Mouse (Mus musculus): ENCODE results near the gene Metrnl. TPM values are rescaled to one million over a fixed set of nuclear protein-coding genes. Genes with fewer than 3 reads are reported as not detected.
"Not testable (repeated sequence)": the region's sequence is repeated elsewhere in the genome, so short reads cannot be mapped to it uniquely, and the experiment has no call there.

Gene Metrnl
- polyA plus RNA-seq (2012; rRNA removed): 11.8 and 13.2 TPM in 2 replicates

DNA sequence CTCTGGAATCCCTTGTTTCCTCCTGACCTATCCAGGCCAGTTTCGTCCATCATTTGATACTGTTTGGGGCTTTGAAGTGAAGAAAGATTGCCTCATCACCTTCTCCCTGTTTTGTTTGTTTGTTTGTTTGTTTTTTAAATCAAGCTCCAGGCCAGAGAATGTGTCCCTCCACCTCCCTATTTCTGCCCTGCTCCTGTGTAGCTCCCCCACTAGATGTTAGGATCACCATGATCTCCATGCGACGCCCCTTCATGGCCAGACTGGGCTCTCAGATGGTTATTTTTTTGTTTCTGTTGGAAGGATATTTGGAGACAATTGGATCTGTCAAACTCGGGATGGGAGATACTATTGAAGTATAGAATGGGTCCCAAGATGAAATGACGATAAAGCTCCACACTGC, at the start of gene Metrnl:
TSS of gene Metrnl (plus strand) at position 301 of the 400 bp plus-strand sequence.
- Histone ChIP-seq H3K4me1 (ENCODE audit: control insufficient read depth, insufficient read depth, low read length) (no peaks in the 10 kb centered on the region), H3K4me3 (ENCODE audit: insufficient read depth, low read length) (peak within 1 kb of the TSS; percentile 64), H3K27ac (ENCODE audit: insufficient read depth, low read length) (0 out of 2 replicates have a peak within 1 kb of the TSS, but pooled peaks have one; percentile 13)
- TF ChIP-seq CTCF (IDR thresholded peaks at IDR 0.05; ENCODE audit: extremely low read depth, insufficient read depth, low read length) (no peak), POLR2A (IDR thresholded peaks at IDR 0.05; ENCODE audit: extremely low read depth, insufficient read depth, low read length) (no peak)

DNA sequence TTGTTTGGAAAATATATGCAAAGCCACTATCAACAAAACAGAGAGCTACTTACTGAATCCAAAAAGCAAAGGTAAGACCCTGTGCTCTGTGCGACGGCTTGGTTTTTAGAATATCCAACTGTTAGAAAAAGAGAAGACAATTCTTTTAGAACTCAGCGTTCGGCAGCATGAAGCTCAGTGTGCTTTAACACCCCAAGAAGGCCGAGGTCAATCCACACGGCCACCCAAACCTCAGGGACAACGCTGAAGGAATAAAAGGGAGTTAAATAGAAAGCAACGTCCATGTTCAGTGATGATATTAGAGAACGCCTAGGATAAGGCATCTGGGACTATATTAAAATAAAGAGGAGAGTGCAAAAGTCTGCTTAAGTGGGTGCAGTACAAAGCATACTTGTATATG, 49.8 kb upstream of the Metrnl start:
- TF ChIP-seq CTCF (IDR thresholded peaks at IDR 0.05; ENCODE audit: extremely low read depth, insufficient read depth, low read length): no peak
- no peak for TF ChIP-seq POLR2A (IDR thresholded peaks at IDR 0.05; ENCODE audit: extremely low read depth, insufficient read depth, low read length)
- Histone ChIP-seq H3K27ac (ENCODE audit: insufficient read depth, low read length) (no peak overlapping the region), H3K4me3 (ENCODE audit: insufficient read depth, low read length) (no peak overlapping the region), H3K4me1 (ENCODE audit: control insufficient read depth, insufficient read depth, low read length) (peaks cover 7% of the 10 kb centered on the region)

DNA sequence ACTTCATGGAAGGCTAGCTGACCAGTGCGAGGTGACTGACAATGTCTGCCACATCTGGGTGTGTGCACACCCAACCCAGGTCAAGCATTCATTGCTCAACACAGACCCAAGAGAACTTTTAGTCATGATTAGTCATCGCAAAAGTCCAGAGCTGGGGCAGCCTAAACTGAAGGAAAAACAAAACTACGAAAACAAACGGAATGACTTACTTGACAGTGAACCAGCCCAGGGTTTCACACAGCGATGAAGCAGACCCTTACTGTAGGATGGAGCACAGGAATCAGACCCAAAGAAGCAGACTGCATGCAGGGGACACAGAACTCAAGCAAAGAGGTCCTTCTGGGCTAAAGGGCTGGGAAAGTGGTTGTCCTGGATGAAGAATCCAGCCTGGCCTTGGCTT, 49.4 kb upstream of the Metrnl start:
- Histone ChIP-seq H3K4me3 (ENCODE audit: insufficient read depth, low read length) (no peak overlapping the region), H3K27ac (ENCODE audit: insufficient read depth, low read length) (no peak overlapping the region), H3K4me1 (ENCODE audit: control insufficient read depth, insufficient read depth, low read length) (peaks cover 7% of the 10 kb centered on the region)
- TF ChIP-seq CTCF (IDR thresholded peaks at IDR 0.05; ENCODE audit: extremely low read depth, insufficient read depth, low read length) (no peak), POLR2A (IDR thresholded peaks at IDR 0.05; ENCODE audit: extremely low read depth, insufficient read depth, low read length) (no peak)

DNA sequence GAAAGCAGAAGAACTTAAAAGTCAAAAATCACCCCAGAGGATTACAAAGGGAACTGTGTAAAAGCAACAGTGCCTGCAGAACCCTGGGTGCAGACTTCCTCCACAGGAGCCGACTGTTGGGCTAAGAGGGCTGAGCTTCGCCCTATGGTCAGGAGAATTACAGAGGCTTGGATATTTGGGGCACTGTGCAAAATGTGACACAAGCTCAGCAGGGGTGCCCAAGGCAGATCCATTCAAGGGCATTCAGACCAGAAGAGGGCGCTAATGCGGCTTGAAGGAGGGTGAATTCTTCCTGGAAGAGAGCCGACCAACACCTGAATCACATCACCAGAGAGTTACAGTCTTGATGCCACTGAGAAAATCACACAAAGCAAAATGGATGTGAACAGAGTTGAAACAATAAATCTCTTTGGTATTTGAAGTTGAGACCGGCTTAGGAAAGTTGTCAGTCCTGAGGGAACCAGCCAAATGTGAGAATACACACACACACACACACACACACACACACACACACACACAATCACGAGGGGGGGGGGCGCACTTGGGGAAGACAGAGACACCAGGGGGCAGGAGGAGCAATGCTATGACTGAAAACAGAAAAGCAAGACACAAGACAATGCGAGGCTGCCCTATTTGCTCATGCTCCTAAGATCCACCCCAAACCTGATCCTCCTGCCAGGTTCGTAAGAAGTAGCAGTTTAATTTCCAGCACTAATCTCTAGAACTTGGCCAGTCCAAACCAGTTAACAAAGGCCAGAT, 48.6 kb upstream of the Metrnl start:
- Histone ChIP-seq H3K4me1 (ENCODE audit: control insufficient read depth, insufficient read depth, low read length) (peaks cover 7% of the 10 kb centered on the region), H3K27ac (ENCODE audit: insufficient read depth, low read length) (no peak overlapping the region), H3K4me3 (ENCODE audit: insufficient read depth, low read length) (no peak overlapping the region)
- TF ChIP-seq CTCF (IDR thresholded peaks at IDR 0.05; ENCODE audit: extremely low read depth, insufficient read depth, low read length) (peak; percentile 57), POLR2A (IDR thresholded peaks at IDR 0.05; ENCODE audit: extremely low read depth, insufficient read depth, low read length) (no peak)

DNA sequence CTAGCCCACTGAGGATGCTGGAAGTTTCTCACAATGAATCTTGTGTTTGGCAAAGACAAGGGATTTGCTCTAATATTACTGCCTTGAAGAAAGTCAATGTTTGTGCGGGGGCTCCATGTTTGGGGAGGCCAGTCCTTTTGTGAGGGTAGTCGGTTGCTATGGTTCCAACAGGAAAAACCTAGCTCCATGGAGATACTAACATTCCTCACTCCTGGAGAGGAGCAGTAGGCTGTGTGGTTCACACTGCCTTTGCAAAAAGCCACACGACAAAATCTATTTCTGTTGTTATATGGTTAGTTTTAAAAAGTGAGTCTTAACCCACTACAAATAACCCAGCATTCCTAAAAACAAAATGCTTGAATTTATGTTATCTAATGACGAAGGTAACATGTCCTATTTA, 47.7 kb upstream of the Metrnl start:
- H3K27ac ChIP-seq (ENCODE audit: insufficient read depth, low read length): peak overlapping the region; percentile 21; the same call in 1 of the 2 replicates
- TF ChIP-seq CTCF (IDR thresholded peaks at IDR 0.05; ENCODE audit: extremely low read depth, insufficient read depth, low read length) (no peak), POLR2A (IDR thresholded peaks at IDR 0.05; ENCODE audit: extremely low read depth, insufficient read depth, low read length) (no peak)
- H3K4me1 ChIP-seq (ENCODE audit: control insufficient read depth, insufficient read depth, low read length): peaks cover 7% of the 10 kb centered on the region
- no peak overlapping the region for H3K4me3 ChIP-seq (ENCODE audit: insufficient read depth, low read length)

DNA sequence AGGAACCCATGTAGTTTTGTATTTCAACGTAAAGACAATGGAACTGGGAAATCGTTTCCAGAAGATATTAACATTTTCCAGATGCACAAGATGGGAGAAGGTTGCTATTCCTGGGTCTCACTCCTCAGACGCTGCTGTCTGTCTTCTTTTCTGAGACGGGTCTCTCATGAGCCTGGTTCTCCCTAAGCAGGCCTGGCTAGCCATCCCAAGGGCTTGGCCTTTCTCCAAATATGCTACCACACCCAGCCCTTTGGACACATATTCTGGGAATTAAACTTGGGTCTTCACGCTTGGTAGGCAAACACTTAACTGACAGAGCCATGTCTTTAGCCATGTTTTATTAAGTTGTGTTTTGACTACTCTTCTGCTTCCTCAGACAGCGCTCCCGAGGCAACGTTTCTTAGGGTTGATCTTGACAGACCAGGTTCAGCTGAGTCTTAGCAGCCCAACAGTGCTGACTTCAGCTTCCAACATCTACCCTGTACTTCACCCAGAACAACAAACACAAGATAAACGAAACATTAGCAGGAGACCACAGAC, 46.9 kb upstream of the Metrnl start:
- Histone ChIP-seq H3K27ac (ENCODE audit: insufficient read depth, low read length) (peak overlapping the region; percentile 31), H3K4me3 (ENCODE audit: insufficient read depth, low read length) (no peak overlapping the region), H3K4me1 (ENCODE audit: control insufficient read depth, insufficient read depth, low read length) (peaks cover 7% of the 10 kb centered on the region)
- TF ChIP-seq POLR2A (IDR thresholded peaks at IDR 0.05; ENCODE audit: extremely low read depth, insufficient read depth, low read length) (no peak), CTCF (IDR thresholded peaks at IDR 0.05; ENCODE audit: extremely low read depth, insufficient read depth, low read length) (no peak)

DNA sequence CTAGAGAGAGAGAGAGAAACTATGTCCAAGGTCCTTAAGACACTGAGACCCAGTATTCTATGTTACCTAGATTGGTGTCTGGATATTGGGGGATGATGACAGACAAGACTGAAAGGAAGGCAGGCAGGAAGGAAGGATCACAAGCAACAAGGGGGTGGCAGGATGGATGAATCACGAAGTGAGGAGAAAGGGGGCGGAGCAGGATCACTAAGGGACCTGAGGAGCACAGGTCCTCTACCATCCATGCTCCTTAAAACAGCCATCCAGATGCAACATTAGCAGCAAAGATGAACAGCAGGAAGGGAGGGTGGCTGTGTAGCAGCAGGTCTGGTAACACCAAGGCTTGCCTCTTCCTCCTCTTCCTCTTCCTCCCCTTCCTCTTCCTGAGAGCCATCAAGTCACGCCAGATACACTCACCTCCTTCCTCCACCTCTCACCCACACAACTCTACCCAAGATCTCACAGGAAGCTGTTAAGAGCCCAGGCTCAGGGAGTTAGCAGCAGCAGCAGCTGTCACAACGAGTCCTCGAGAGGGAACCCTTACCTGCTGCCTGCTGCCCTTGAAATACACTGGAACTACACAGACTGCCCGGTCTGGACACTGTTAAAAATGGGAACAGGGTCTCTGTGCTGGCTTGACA, 46.1 kb upstream of the Metrnl start:
- no peak overlapping the region for H3K4me3 ChIP-seq (ENCODE audit: insufficient read depth, low read length)
- H3K27ac ChIP-seq (ENCODE audit: insufficient read depth, low read length): no peak overlapping the region
- TF ChIP-seq POLR2A (IDR thresholded peaks at IDR 0.05; ENCODE audit: extremely low read depth, insufficient read depth, low read length): no peak
- H3K4me1 ChIP-seq (ENCODE audit: control insufficient read depth, insufficient read depth, low read length): peaks cover 7% of the 10 kb centered on the region

DNA sequence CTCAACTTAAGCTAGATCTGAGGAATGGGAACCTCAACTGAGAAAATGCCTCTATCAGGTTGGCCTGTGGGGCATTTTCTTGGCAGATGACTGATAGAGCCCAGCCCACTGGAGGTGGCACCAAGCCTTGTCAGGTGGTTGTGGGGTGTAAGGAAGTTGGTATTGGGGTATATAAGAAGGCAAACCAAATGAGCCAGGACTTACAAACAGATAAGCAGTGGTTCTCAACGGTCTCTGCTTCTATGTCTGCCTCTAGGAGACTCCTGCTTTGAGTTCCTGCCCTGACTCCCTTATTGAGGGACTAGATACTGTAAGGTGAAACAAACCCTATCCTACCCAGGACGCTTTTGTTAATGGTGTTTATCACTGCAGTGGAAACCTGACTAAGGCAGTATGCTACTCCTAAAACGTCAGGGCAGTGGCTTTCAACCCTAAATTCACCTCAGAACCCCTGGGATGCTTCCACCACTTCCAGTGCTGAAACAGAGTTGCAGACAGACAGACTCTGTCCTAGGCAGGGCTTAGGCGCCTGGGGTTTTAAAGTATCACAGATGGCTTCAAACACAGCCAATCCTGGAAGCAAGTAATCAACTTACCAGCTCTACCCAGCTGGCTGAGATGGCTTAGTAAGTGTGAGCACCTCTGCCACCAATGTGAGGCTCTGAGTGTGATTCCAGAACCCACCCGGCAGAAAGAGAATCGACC, 45.4 kb upstream of the Metrnl start:
- H3K4me3 ChIP-seq (ENCODE audit: insufficient read depth, low read length): no peak overlapping the region
- H3K27ac ChIP-seq (ENCODE audit: insufficient read depth, low read length): no peak overlapping the region
- peaks cover 7% of the 10 kb centered on the region for H3K4me1 ChIP-seq (ENCODE audit: control insufficient read depth, insufficient read depth, low read length)
- no peak for TF ChIP-seq CTCF (IDR thresholded peaks at IDR 0.05; ENCODE audit: extremely low read depth, insufficient read depth, low read length)
- no peak for TF ChIP-seq POLR2A (IDR thresholded peaks at IDR 0.05; ENCODE audit: extremely low read depth, insufficient read depth, low read length)

DNA sequence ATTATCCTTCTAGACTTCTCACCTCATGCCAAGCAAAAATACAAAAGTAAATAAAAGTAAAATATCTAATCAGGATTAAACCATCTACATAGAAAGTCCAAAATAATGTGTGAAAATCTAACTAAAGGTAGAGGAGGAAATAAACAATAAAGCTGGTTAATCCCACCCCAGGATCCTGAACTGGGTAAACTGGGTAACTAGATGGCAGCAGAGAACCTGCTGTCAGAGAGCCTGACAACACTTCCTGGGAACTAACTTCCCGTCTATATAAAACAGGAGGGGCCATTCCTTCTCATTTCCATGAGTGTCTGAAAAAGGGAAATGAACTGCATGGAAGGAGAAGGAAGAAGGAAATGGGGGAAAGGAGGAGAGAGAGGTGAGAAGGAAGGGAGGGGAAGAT, 43.2 kb upstream of the Metrnl start:
- TF ChIP-seq POLR2A (IDR thresholded peaks at IDR 0.05; ENCODE audit: extremely low read depth, insufficient read depth, low read length): no peak
- peak; percentile 20; the same call in 1 of the 2 replicates for TF ChIP-seq CTCF (IDR thresholded peaks at IDR 0.05; ENCODE audit: extremely low read depth, insufficient read depth, low read length)
- H3K4me1 ChIP-seq (ENCODE audit: control insufficient read depth, insufficient read depth, low read length): peaks cover 7% of the 10 kb centered on the region

DNA sequence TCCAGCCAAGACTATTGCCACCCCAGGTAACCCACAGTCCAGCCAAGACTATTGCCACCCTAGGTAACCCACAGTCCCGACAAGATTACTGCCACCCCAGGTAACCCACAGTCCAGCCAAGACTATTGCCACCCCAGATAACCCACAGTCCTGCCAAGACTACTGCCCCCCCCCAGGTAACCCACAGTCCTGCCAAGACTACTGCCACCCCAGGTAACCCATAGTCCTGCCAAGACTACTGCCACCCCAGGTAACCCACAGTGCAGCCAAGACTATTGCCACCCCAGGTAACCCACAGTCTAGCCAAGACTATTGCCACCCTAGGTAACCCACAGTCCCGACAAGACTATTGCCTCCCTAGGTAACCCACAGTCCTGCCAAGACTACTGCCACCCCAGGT, 40.7 kb upstream of the Metrnl start:
- not testable (repeated sequence) for H3K27ac ChIP-seq (ENCODE audit: insufficient read depth, low read length); H3K4me3 ChIP-seq (ENCODE audit: insufficient read depth, low read length); H3K4me1 ChIP-seq (ENCODE audit: control insufficient read depth, insufficient read depth, low read length)

More for the DNA sequence above, 43.2 kb upstream of the Metrnl start:
- Histone ChIP-seq H3K27ac (ENCODE audit: insufficient read depth, low read length) (no peak overlapping the region), H3K4me3 (ENCODE audit: insufficient read depth, low read length) (no peak overlapping the region)
